Mouse (Mus musculus): Measurements from ENCODE around the gene Sugct.

DNA sequence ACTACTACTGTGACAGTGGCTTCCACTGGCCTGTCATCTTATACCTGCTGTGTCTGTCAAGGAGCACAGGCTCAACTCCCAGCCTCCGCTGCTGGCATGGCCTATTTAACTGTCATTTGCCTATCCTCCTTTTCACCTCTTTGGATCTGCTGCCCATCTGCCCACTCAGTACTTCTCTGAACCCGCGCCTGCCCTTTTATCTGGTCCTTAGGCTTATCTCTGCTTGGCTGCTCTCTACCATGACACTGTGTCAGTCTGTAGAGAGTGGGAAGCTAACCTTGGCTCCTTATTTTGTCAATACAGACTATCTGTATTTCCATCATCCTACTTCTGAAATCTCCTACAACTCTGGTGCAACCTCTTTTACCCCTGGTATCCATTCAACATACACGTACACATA lies 793.9 kb downstream of the Sugct start:
- TF ChIP-seq CTCF (IDR thresholded peaks at IDR 0.05; ENCODE audit: control insufficient read depth, insufficient read depth, low read length) (no peak), POLR2A (IDR thresholded peaks at IDR 0.05; ENCODE audit: borderline replicate concordance, control insufficient read depth, low read depth, low read length) (no peak)
